Mouse (Mus musculus) liver, embryonic 14.5 days (tissue): ENCODE measurements at regions not wholly inside any gene's neighbourhood (a gene's known extent, or its start where the extent isn't known, plus 50 kb on each side); places are given as distances from the start of the nearest gene placed in this dataset.

Experiments
- ATAC-seq: fragments of 200-750 bp; cut with Nextera tagmentation; 2 replicates; pipeline ENCODE4 v1.8.0; 2017; ENCODE audit warnings: moderate number of reproducible peaks, mild to moderate bottlenecking, moderate library complexity; ENCODE audit not compliant: insufficient read depth
- DNase-seq, 3 experiments: peaks; one replicate each; pipeline ENCODE4 v3.0.0-alpha.2; 2012 to 2013; ENCODE audit warnings: low read depth in 3 of 3, low spot score in 3 of 3
- H3K27ac ChIP-seq: fragments of 300-500 bp; sonication (generic); 2 replicates; pipeline ENCODE4 v1.5.1; 2014; ENCODE audit warnings: moderate library complexity, mild to moderate bottlenecking, control low read depth, inconsistent platforms
- H3K27me3 ChIP-seq: fragments of 300-500 bp; sonication (generic); 2 replicates; pipeline ENCODE4 v1.6.1; 2014; ENCODE audit warnings: mild to moderate bottlenecking, low read length, moderate library complexity; ENCODE audit not compliant: control insufficient read depth, insufficient read depth
- H3K36me3 ChIP-seq: fragments of 300-500 bp; sonication (generic); replicated peaks from 2 replicates; pipeline ENCODE4 v1.6.1; 2014; ENCODE audit warnings: low read depth; ENCODE audit not compliant: control insufficient read depth, insufficient read depth
- H3K4me1 ChIP-seq, 2 experiments: fragments of 200-500 bp in 1 of 2; fragments of 300-500 bp in 1 of 2; sonication (generic) in 1 of 2; replicated peaks; 2 replicates each; pipeline ENCODE4 v1.6.1; 2012 to 2014; ENCODE audit warnings: antibody characterized with exemption in 1 of 2, inconsistent platforms in 1 of 2, low read length in 1 of 2; ENCODE audit not compliant: control insufficient read depth in 2 of 2, insufficient read depth in 2 of 2
- H3K4me2 ChIP-seq: fragments of 300-500 bp; sonication (generic); 2 replicates; pipeline ENCODE4 v1.6.1; 2014; ENCODE audit warnings: low read depth, mild to moderate bottlenecking, control low read depth, moderate library complexity
- H3K4me3 ChIP-seq, 2 experiments: fragments of 200-500 bp in 1 of 2; fragments of 300-500 bp in 1 of 2; sonication (generic) in 1 of 2; 2 replicates each; pipeline ENCODE4 v1.5.1; 2012 to 2014; ENCODE audit warnings: low read depth in 2 of 2, low read length in 2 of 2, mild to moderate bottlenecking in 2 of 2, control low read depth in 1 of 2, inconsistent platforms in 1 of 2, moderate library complexity in 1 of 2; ENCODE audit not compliant: insufficient read depth in 1 of 2
- H3K9ac ChIP-seq: fragments of 300-500 bp; sonication (generic); replicated peaks from 2 replicates; pipeline ENCODE4 v1.6.1; 2014; ENCODE audit warnings: mild to moderate bottlenecking, control low read depth, moderate library complexity
- H3K9me3 ChIP-seq: fragments of 300-500 bp; sonication (generic); 2 replicates; pipeline ENCODE4 v1.6.1; 2016; ENCODE audit warnings: low read length, mixed read lengths; ENCODE audit not compliant: control insufficient read depth
- CTCF ChIP-seq: IDR thresholded peaks from 2 replicates; pipeline ENCODE4 v1.5.1; 2016; ENCODE audit warnings: antibody characterized with exemption, low read depth, control low read depth
- EP300 ChIP-seq: IDR thresholded peaks from 2 replicates; pipeline ENCODE4 v1.6.1; 2016; ENCODE audit warnings: antibody characterized with exemption, low read depth
- WGBS: fragments of 180-500 bp; shearing (Covaris S2); extraction: QIAGEN DNeasy Blood & Tissue Kit; methylation state at CpG from one replicate; pipeline ENCODE4 v1.1.7; 2014; ENCODE audit not compliant: insufficient replicate concordance; 5-methylcytosine and 5-hydroxymethylcytosine counted together

- DNase-seq (no peak), ATAC-seq (no peak)
- H3K4me1 ChIP-seq = no peaks in the 10 kb centered on the region
- no peak overlapping the region for H3K9ac ChIP-seq
- no peaks in the 10 kb centered on the region for H3K27me3 ChIP-seq
- no peak overlapping the region for H3K4me2 ChIP-seq
- no peak for TF ChIP-seq CTCF
- no peak for TF ChIP-seq EP300
- no peak overlapping the region for H3K4me3 ChIP-seq
- no peaks in the 10 kb centered on the region for H3K9me3 ChIP-seq
- H3K36me3 ChIP-seq = no peaks in the 10 kb centered on the region
- 36% methylated on average over 4 of the region's 4 CpGs for WGBS
- no peak overlapping the region for H3K27ac ChIP-seq
Measured at GRCm38 (mm10) chr12:95937705-95938104, 245.7 kb downstream of the Flrt2 start.

- Histone ChIP-seq H3K4me3 (no peak overlapping the region), H3K9ac (no peak overlapping the region), H3K27me3 (no peaks in the 10 kb centered on the region), H3K4me2 (no peak overlapping the region), H3K27ac (no peak overlapping the region), H3K9me3 (no peaks in the 10 kb centered on the region), H3K4me1 (no peaks in the 10 kb centered on the region), H3K36me3 (no peaks in the 10 kb centered on the region)
- 37% methylated on average over 1 of the region's 1 CpGs for WGBS
- no peak for DNase-seq
- ATAC-seq = no peak
- TF ChIP-seq CTCF (no peak), EP300 (no peak)
Measured at GRCm38 (mm10) chr12:95940465-95941012, 248.5 kb downstream of the Flrt2 start.

- no peak for ATAC-seq
- WGBS = 53% methylated on average over 6 of the region's 6 CpGs
Measured at GRCm38 (mm10) chr12:95959786-95960504, 267.9 kb downstream of the Flrt2 start.

GRCm38 (mm10) chr12:95960505-95960871 lies 268.5 kb downstream of the Flrt2 start:
- no peaks in the 10 kb centered on the region for H3K9me3 ChIP-seq
- H3K4me1 ChIP-seq = no peaks in the 10 kb centered on the region
- WGBS = 50% methylated on average over 3 of the region's 3 CpGs
- H3K4me2 ChIP-seq = no peak overlapping the region
- H3K27me3 ChIP-seq = no peaks in the 10 kb centered on the region
- no peak for DNase-seq
- TF ChIP-seq CTCF = no peak
- no peak for TF ChIP-seq EP300
- H3K4me3 ChIP-seq = no peak overlapping the region
- H3K9ac ChIP-seq = no peak overlapping the region
- no peak overlapping the region for H3K27ac ChIP-seq
- ATAC-seq = no peak
- H3K36me3 ChIP-seq = no peaks in the 10 kb centered on the region

More at GRCm38 (mm10) chr12:95959786-95960504, 267.9 kb downstream of the Flrt2 start:
- no peak overlapping the region for H3K9ac ChIP-seq
- no peaks in the 10 kb centered on the region for H3K27me3 ChIP-seq
- no peak overlapping the region for H3K4me3 ChIP-seq
- no peak overlapping the region for H3K4me2 ChIP-seq
- H3K4me1 ChIP-seq = no peaks in the 10 kb centered on the region
- no peak for TF ChIP-seq EP300
- H3K9me3 ChIP-seq = no peaks in the 10 kb centered on the region
- no peak overlapping the region for H3K27ac ChIP-seq
- DNase-seq = no peak
- no peaks in the 10 kb centered on the region for H3K36me3 ChIP-seq

- no peaks in the 10 kb centered on the region for H3K4me1 ChIP-seq
- TF ChIP-seq CTCF (no peak), EP300 (no peak)
- 46% methylated on average over 4 of the region's 4 CpGs for WGBS
- no peaks in the 10 kb centered on the region for H3K27me3 ChIP-seq
- DNase-seq (no peak), ATAC-seq (no peak)
- H3K9ac ChIP-seq = no peak overlapping the region
- no peaks in the 10 kb centered on the region for H3K36me3 ChIP-seq
- no peak overlapping the region for H3K4me3 ChIP-seq
- H3K9me3 ChIP-seq = no peaks in the 10 kb centered on the region
- H3K4me2 ChIP-seq = no peak overlapping the region
- H3K27ac ChIP-seq = no peak overlapping the region
Measured at GRCm38 (mm10) chr12:95962817-95963216, 270.8 kb downstream of the Flrt2 start.
